Mouse (Mus musculus) spleen, embryonic (tissue): ENCODE measurements around the gene C2cd3.

Source experiments
- CTCF ChIA-PET: fragments of 350-600 bp; sonication (Branson Sonifier 250); formaldehyde crosslinking; loops from one replicate; lab custom pipeline; 2022; lab: Charles Lee

C2cd3 gene

GRCm38 (mm10) chr7:100402715-100403114 lies 30.7 kb downstream of the C2cd3 start:
- CTCF ChIA-PET, result no interaction called here

GRCm38 (mm10) chr7:100407677-100408076 lies 35.6 kb downstream of the C2cd3 start:
- CTCF ChIA-PET, result no interaction called here

DNA sequence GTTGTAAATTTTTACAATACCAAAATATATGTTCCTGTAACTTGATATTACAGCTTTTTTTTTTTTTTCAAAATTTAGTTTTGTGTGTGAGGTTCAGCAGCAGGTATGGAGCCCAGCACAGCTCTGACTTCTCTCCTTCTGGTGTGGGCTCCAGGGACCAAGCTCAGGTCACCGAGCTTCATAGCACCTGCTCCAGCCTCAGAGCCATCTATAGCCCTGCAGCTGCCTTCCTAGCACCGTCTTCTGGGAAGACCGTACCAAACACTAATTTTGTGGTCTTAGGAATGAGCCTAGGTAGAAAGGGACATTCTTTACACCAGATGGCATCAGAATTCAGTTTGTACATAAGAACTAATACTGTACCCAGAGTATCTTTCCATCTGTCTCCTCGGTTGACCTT lies 36.7 kb downstream of the C2cd3 start:
- CTCF ChIA-PET, result interaction anchor here (0.5 kb wide), 1 partner anchor 1293 kb away, joined by 3 read pairs; no protein-coding TSS in a partner anchor

DNA sequence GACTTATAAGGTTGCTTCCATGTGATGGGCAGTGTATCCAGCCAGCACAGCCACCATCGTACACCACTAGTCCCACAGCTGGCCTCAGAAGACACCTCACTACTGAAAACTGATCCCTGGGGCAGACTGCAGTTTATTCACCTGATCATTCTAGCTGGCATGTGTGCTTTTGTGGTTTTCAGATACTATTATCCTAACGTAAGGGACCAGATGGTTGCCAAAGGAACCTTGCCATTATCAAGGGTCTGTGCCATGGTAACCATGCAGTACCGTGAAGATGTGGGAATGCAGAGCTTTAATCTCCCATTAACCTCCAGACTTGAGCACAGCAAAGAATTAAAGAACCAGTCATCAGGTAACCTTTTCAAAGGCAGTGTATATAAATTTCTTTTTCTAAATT lies 53.8 kb downstream of the C2cd3 start:
- CTCF ChIA-PET, result no interaction called here

DNA sequence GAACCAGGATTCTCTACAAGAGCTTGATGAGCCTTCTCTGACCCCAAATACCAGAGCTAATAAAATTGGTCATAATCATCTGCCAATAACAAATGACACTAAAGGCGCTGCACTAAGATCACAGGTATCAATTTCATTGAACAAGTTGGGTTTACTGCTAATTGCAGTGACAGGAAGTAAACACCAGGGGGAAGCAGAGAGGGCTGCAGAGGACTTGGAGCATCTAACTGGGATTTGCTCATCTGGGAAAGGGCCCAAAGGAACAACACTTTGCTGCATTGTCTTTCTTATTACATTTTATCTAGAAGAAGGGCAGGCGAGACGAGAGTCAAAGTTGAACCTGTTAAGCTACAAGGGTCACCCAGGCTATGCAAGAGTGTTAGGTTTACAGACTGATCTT lies 57.1 kb downstream of the C2cd3 start:
- CTCF ChIA-PET, result interaction anchor here (0.7 kb wide), 1 partner anchor 34 kb away, joined by 3 read pairs; no protein-coding TSS in a partner anchor

- CTCF ChIA-PET, result no interaction called here
These were observed 57.9 kb downstream of the C2cd3 start for GRCm38 (mm10) chr7:100429911-100430310.

DNA sequence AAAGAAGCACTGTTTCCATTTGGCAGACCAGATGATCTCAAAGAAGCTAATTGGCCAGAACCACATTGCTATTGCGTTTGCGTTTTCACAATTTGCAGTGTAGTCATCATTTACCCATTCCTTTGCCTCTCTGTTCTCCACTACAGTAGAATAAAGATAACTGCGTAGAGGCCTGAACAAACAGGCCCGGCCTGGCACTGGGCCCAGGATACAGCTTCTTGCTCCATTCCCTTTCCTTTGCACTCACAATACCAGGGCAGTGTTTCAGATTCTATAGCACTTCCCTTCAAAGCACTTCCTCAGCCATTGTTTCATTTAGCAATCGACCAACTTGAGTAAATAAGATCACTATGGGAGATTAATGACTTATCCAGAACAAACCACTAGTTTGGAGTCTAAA lies 59.1 kb downstream of the C2cd3 start:
- CTCF ChIA-PET, result no interaction called here

GRCm38 (mm10) chr7:100433295-100433694 lies 61.3 kb downstream of the C2cd3 start:
- CTCF ChIA-PET, result no interaction called here

GRCm38 (mm10) chr7:100443728-100444127 lies 71.7 kb downstream of the C2cd3 start:
- CTCF ChIA-PET, result no interaction called here

- CTCF ChIA-PET, result no interaction called here
These were observed 74.2 kb downstream of the C2cd3 start for GRCm38 (mm10) chr7:100446271-100446670.

DNA sequence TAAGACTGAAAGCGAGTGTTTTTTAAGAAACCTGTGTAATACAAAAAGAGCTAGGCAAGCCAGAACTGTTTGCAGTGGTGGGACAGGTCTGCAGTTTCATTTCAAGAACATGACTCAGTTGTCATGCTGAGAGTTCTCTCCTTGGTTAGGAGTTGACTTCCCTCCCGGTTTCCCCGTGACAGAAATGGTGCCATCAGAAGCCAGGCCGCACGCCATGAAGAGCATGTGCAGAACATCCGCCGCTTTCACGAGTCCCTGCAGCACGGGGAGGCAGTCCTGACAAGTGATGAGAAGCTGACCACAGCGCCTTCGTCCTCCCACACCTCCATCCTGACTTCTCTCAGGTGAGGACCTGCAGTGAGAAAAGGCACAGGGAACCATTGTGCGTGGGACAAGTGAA lies 76.5 kb downstream of the C2cd3 start:
- CTCF ChIA-PET, result no interaction called here

DNA sequence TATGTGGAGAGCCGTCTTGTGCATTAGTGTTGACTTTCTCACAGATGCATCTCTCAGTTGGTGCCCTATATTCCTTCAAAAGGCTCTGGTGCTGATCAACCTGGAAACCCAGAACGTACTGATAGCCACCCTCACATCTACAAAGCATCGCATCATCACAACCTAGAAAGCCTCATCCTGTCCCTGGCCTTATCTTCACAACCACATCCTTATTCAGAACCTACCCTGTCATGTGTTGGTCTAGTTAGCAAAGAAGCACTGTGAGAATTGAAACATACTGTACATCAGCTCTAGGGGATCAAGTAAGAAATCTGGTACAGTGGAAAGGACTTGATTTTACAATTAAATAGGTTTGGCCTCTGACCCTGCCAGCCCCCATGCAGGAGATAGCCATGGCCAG lies 77.0 kb downstream of the C2cd3 start:
- CTCF ChIA-PET, result no interaction called here

GRCm38 (mm10) chr7:100458153-100458552 lies 86.1 kb downstream of the C2cd3 start:
- CTCF ChIA-PET, result no interaction called here

DNA sequence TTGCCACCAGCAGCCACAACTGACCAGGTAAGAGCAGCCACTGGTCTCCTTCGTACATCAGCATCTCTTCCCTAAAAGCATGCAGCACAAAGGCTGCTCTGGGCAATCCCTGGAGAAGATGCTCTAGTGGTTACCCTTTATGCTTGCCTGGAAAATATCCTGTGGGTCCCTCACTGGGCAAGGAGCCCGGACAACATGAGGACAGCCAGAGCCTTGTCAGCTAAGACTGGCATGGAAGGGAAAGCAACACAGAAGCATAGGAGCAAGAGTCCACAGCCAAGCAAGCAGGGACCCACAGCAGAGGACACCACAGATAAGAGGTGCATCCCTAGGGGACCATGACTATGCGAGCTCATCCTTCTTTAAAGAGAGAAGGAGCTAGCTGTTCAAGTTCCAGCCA lies 87.8 kb downstream of the C2cd3 start:
- CTCF ChIA-PET, result no interaction called here

DNA sequence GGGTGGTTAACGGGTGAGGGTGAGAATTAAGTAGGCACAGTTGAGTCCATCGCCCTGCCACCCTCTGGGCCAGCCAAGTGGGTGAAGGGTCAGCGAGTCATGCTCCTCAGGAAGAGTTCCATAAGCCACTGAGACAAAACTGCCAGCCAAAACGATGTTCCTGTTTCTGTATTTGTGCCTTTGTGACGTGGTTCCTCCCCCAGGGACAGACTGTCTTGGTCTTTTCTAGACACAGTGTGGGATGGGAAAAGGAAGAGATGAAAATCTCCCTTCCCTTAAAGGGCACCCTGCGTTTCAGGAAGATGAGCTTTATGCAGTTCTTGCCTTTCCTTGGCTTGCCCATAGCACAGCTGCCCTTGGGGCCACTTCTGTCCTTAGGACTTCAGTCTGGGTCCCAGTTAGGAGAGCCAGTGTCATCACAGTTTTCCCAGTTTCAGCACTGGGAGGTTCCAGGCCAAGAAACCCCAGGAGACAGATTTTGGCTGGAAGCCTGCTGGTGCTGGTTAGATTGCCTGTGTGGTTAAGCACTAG lies 89.7 kb downstream of the C2cd3 start:
- CTCF ChIA-PET, result no interaction called here

- CTCF ChIA-PET, result no interaction called here
These were observed 91.2 kb downstream of the C2cd3 start for GRCm38 (mm10) chr7:100463194-100463593.

- CTCF ChIA-PET, result no interaction called here
These were observed 91.7 kb downstream of the C2cd3 start for GRCm38 (mm10) chr7:100463757-100464156.

DNA sequence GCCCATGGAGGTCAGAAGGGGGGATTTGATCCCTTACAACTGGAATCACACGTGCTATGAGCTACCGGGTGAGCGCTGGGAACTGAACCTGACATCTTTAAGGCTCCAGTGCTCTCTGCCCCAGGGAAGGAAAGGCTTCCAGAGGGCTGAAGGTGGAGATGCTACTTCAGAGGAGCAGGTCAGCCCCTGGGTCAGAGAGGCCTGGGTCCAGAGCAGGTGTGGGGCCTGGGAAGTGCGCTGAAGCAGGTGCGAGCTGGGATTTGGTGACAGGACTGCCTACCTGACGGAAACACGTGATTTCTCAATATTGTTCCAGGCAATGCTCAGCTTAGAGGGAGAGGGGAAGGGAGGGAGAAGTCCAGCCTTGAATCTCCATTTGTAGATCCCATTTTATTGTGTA lies 92.2 kb downstream of the C2cd3 start:
- CTCF ChIA-PET, result no interaction called here

DNA sequence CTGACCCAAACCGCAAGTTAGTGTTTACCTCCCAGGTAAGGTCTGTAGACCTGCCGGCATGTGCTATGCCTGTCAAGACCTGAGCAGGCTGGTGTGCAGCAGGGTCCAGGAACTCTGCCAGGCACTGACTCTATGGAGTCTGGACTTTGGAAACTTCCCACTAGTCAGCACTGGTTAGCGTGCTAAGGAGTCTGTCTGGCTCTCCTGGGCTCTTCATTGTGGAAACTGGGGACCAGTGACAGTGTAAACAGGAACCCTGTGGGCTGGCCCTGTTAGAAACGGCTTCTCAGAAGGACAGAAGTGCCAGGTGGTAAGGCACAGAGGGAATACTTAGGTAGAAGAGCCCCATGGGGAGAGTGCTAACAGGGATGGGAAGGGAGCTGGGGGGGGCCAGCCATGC lies 93.2 kb downstream of the C2cd3 start:
- CTCF ChIA-PET, result no interaction called here

GRCm38 (mm10) chr7:100465656-100466309 lies 93.8 kb downstream of the C2cd3 start:
- CTCF ChIA-PET, result no interaction called here

GRCm38 (mm10) chr7:100466781-100467510 lies 94.9 kb downstream of the C2cd3 start:
- CTCF ChIA-PET, result no interaction called here

DNA sequence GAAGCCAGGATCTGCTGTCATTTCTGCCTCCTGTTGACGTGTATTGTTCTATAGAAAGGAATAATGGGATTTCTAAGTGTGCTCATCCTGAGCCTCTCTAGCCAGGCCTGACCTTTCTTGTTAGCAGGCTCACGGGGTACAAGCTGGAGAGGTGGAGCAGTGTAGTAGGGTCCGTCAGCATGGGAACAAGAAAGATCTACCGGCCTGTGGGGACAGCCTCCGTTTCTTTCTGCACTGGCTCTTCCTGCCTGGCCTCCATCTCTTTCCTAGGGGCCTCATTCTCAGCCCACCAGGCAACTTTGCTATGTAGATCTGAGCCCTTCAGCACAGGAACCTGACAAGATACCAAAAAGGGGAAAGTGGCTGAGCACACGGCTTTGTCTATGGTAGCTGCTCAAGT lies 96.7 kb downstream of the C2cd3 start:
- CTCF ChIA-PET, result no interaction called here

GRCm38 (mm10) chr7:100469502-100469901 lies 97.5 kb downstream of the C2cd3 start:
- CTCF ChIA-PET, result interaction anchor here (0.5 kb wide), 1 partner anchor 66 kb away, joined by 3 read pairs; no protein-coding TSS in a partner anchor
